Mouse (Mus musculus) layer of hippocampus, adult 11-12 months (tissue): ENCODE data around the gene Ncoa5.
A peak's percentile ranks its signal among the peaks of the same experiment; 100 is the strongest.

Experiments used
- DNase-seq: peaks from one replicate; pipeline ENCODE4 v3.0.0; 2022; ENCODE audit warnings: low spot score

Gene Ncoa5

GRCm38 (mm10) chr2:164956195-164956594 is 78.5 kb downstream of the Ncoa5 start:
- DNase-seq: no peak

GRCm38 (mm10) chr2:164955725-164956124 is 78.9 kb downstream of the Ncoa5 start:
- DNase-seq: no peak

DNA sequence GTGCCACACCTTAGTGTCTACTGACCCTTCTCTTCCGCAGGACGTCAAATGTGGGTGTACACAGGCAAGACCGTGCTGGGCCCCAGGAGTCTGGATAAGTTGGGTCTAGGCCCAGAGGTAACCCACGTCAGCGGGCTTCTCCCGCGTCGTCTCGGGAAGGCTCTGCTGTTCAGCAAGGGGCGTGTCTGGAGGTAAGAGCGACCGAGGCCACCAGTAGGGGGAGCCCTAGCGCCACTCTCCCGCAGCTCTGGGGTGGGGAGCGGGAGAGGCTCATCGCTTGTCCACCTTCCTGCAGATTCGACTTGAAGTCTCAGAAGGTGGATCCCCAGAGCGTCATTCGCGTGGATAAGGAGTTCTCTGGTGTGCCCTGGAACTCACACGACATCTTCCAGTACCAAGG is 81.4 kb downstream of the Ncoa5 start:
- peak; percentile 74 for DNase-seq

GRCm38 (mm10) chr2:164952448-164952847 is 82.2 kb downstream of the Ncoa5 start:
- no peak for DNase-seq

- DNase-seq: no peak
Observed at GRCm38 (mm10) chr2:164951745-164952144, 82.9 kb downstream of the Ncoa5 start.

DNA sequence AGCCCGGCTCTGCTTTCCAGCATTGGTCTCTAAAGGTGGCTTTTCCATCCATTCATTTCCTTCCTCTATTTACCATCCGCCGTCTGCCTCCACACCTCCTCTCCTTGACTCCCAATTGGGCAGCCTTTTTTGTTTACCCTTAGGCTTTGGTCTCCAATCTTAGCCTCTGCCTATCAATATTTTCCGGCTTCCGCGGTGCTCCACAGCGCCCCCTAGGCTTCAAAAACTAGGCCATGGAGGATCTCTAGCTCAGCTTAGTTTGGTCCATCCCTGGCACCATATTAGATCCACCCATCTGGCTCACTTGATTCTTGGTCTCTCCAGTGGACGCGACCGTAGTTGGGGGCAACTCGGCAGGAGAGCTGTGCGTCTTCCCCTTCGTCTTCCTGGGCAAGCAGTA is 84.2 kb downstream of the Ncoa5 start:
- DNase-seq: no peak
